Mouse (Mus musculus): ENCODE data around the gene Zmiz1. TPM values are rescaled to one million over a fixed set of nuclear protein-coding genes. Genes with fewer than 3 reads are reported as not detected.

Gene Zmiz1
- polyA plus RNA-seq, 1 experiment: 22.5 TPM

GRCm38 (mm10) chr14:25489336-25490078, 30.5 kb downstream of the Zmiz1 start:
- no peak overlapping the region for H3K4me3 ChIP-seq (ENCODE audit: low read depth, low read length)
- no peaks in the 10 kb centered on the region for H3K36me3 ChIP-seq (ENCODE audit: control insufficient read depth, insufficient read depth, low read length, poor library complexity, severe bottlenecking)
- H3K27me3 ChIP-seq (ENCODE audit: control insufficient read depth, insufficient read depth, low read length, poor library complexity, severe bottlenecking): no peaks in the 10 kb centered on the region
- H3K27ac ChIP-seq (ENCODE audit: insufficient read depth, low read length): no peak overlapping the region
- H3K9me3 ChIP-seq (replicated peaks; ENCODE audit: control insufficient read depth, insufficient read depth, low read length, poor library complexity, severe bottlenecking): no peaks in the 10 kb centered on the region
- no peaks in the 10 kb centered on the region for H3K4me1 ChIP-seq (ENCODE audit: control insufficient read depth, insufficient read depth, low read length)
- H3K9ac ChIP-seq (ENCODE audit: low read depth, poor library complexity, severe bottlenecking): no peak overlapping the region
- TF ChIP-seq POLR2A (IDR thresholded peaks at IDR 0.05; ENCODE audit: insufficient read depth, low read length): no peak
- TF ChIP-seq EP300 (IDR thresholded peaks at IDR 0.05; ENCODE audit: insufficient read depth, low read depth, low read length): no peak
- no peak for TF ChIP-seq CTCF (IDR thresholded peaks at IDR 0.05; ENCODE audit: low read depth, low read length)

GRCm38 (mm10) chr14:25491961-25492360, 33.0 kb downstream of the Zmiz1 start:
- H3K4me1 ChIP-seq (ENCODE audit: control insufficient read depth, insufficient read depth, low read length): no peaks in the 10 kb centered on the region
- H3K9ac ChIP-seq (ENCODE audit: low read depth, poor library complexity, severe bottlenecking): no peak overlapping the region
- H3K36me3 ChIP-seq (ENCODE audit: control insufficient read depth, insufficient read depth, low read length, poor library complexity, severe bottlenecking): no peaks in the 10 kb centered on the region
- H3K27me3 ChIP-seq (ENCODE audit: control insufficient read depth, insufficient read depth, low read length, poor library complexity, severe bottlenecking): no peaks in the 10 kb centered on the region
- no peak overlapping the region for H3K27ac ChIP-seq (ENCODE audit: insufficient read depth, low read length)
- H3K4me3 ChIP-seq (ENCODE audit: low read depth, low read length): no peak overlapping the region
- H3K9me3 ChIP-seq (replicated peaks; ENCODE audit: control insufficient read depth, insufficient read depth, low read length, poor library complexity, severe bottlenecking): no peaks in the 10 kb centered on the region
- TF ChIP-seq EP300 (IDR thresholded peaks at IDR 0.05; ENCODE audit: insufficient read depth, low read depth, low read length): no peak
- TF ChIP-seq POLR2A (IDR thresholded peaks at IDR 0.05; ENCODE audit: insufficient read depth, low read length): no peak
- TF ChIP-seq CTCF (IDR thresholded peaks at IDR 0.05; ENCODE audit: low read depth, low read length): no peak

- Histone ChIP-seq H3K9ac (ENCODE audit: low read depth, poor library complexity, severe bottlenecking) (no peak overlapping the region), H3K9me3 (replicated peaks; ENCODE audit: control insufficient read depth, insufficient read depth, low read length, poor library complexity, severe bottlenecking) (no peaks in the 10 kb centered on the region), H3K27me3 (ENCODE audit: control insufficient read depth, insufficient read depth, low read length, poor library complexity, severe bottlenecking) (no peaks in the 10 kb centered on the region), H3K36me3 (ENCODE audit: control insufficient read depth, insufficient read depth, low read length, poor library complexity, severe bottlenecking) (no peaks in the 10 kb centered on the region), H3K4me1 (ENCODE audit: control insufficient read depth, insufficient read depth, low read length) (no peaks in the 10 kb centered on the region), H3K27ac (ENCODE audit: insufficient read depth, low read length) (no peak overlapping the region), H3K4me3 (ENCODE audit: low read depth, low read length) (no peak overlapping the region)
- TF ChIP-seq EP300 (IDR thresholded peaks at IDR 0.05; ENCODE audit: insufficient read depth, low read depth, low read length): no peak
- no peak for TF ChIP-seq CTCF (IDR thresholded peaks at IDR 0.05; ENCODE audit: low read depth, low read length)
- no peak for TF ChIP-seq POLR2A (IDR thresholded peaks at IDR 0.05; ENCODE audit: insufficient read depth, low read length)
Measured at GRCm38 (mm10) chr14:25492567-25493279, 33.7 kb downstream of the Zmiz1 start.

GRCm38 (mm10) chr14:25493301-25494241, 34.6 kb downstream of the Zmiz1 start:
- TF ChIP-seq POLR2A (IDR thresholded peaks at IDR 0.05; ENCODE audit: insufficient read depth, low read length): no peak
- TF ChIP-seq CTCF (IDR thresholded peaks at IDR 0.05; ENCODE audit: low read depth, low read length): no peak
- TF ChIP-seq EP300 (IDR thresholded peaks at IDR 0.05; ENCODE audit: insufficient read depth, low read depth, low read length): no peak
- no peak overlapping the region for H3K9ac ChIP-seq (ENCODE audit: low read depth, poor library complexity, severe bottlenecking)
- no peak overlapping the region for H3K4me3 ChIP-seq (ENCODE audit: low read depth, low read length)
- no peaks in the 10 kb centered on the region for H3K36me3 ChIP-seq (ENCODE audit: control insufficient read depth, insufficient read depth, low read length, poor library complexity, severe bottlenecking)
- H3K27me3 ChIP-seq (ENCODE audit: control insufficient read depth, insufficient read depth, low read length, poor library complexity, severe bottlenecking): no peaks in the 10 kb centered on the region
- no peak overlapping the region for H3K27ac ChIP-seq (ENCODE audit: insufficient read depth, low read length)
- no peaks in the 10 kb centered on the region for H3K9me3 ChIP-seq (replicated peaks; ENCODE audit: control insufficient read depth, insufficient read depth, low read length, poor library complexity, severe bottlenecking)
- no peaks in the 10 kb centered on the region for H3K4me1 ChIP-seq (ENCODE audit: control insufficient read depth, insufficient read depth, low read length)

- Histone ChIP-seq H3K27ac (ENCODE audit: insufficient read depth, low read length) (no peak overlapping the region), H3K4me1 (ENCODE audit: control insufficient read depth, insufficient read depth, low read length) (no peaks in the 10 kb centered on the region), H3K9me3 (replicated peaks; ENCODE audit: control insufficient read depth, insufficient read depth, low read length, poor library complexity, severe bottlenecking) (no peaks in the 10 kb centered on the region), H3K4me3 (ENCODE audit: low read depth, low read length) (no peak overlapping the region), H3K9ac (ENCODE audit: low read depth, poor library complexity, severe bottlenecking) (no peak overlapping the region), H3K36me3 (ENCODE audit: control insufficient read depth, insufficient read depth, low read length, poor library complexity, severe bottlenecking) (no peaks in the 10 kb centered on the region), H3K27me3 (ENCODE audit: control insufficient read depth, insufficient read depth, low read length, poor library complexity, severe bottlenecking) (no peaks in the 10 kb centered on the region)
- no peak for TF ChIP-seq CTCF (IDR thresholded peaks at IDR 0.05; ENCODE audit: low read depth, low read length)
- TF ChIP-seq POLR2A (IDR thresholded peaks at IDR 0.05; ENCODE audit: insufficient read depth, low read length): no peak
- no peak for TF ChIP-seq EP300 (IDR thresholded peaks at IDR 0.05; ENCODE audit: insufficient read depth, low read depth, low read length)
Measured at GRCm38 (mm10) chr14:25494778-25495177, 35.8 kb downstream of the Zmiz1 start.
